Mouse (Mus musculus) forebrain, postnatal 0 days (tissue): ENCODE measurements around the gene Ccdc40. TPM values are rescaled to one million over a fixed set of nuclear protein-coding genes. Genes with fewer than 3 reads are reported as not detected.

Experiments
- ATAC-seq: fragments of 200-750 bp; cut with Nextera tagmentation; 2 replicates; pipeline ENCODE4 v1.8.0; 2017; ENCODE audit warnings: mild to moderate bottlenecking, moderate library complexity
- DNase-seq: peaks from one replicate; pipeline ENCODE4 v3.0.0-alpha.2; 2015
- H3K27ac ChIP-seq: fragments of 300-500 bp; sonication (generic); 2 replicates; pipeline ENCODE4 v1.5.1; 2014; ENCODE audit warnings: low read depth, mild to moderate bottlenecking, antibody characterized with exemption, low read length, moderate library complexity, mixed read lengths
- H3K27me3 ChIP-seq: fragments of 300-500 bp; sonication (generic); 2 replicates; pipeline ENCODE4 v1.6.1; 2014; ENCODE audit warnings: mild to moderate bottlenecking, low read length, mixed read lengths; ENCODE audit not compliant: insufficient read depth
- H3K36me3 ChIP-seq: fragments of 300-500 bp; sonication (generic); 2 replicates; pipeline ENCODE4 v1.6.1; 2014; ENCODE audit warnings: mild to moderate bottlenecking, moderate library complexity; ENCODE audit not compliant: insufficient read depth
- H3K4me1 ChIP-seq: fragments of 300-500 bp; sonication (generic); 2 replicates; pipeline ENCODE4 v1.6.1; 2014; ENCODE audit warnings: antibody characterized with exemption; ENCODE audit not compliant: insufficient read depth
- H3K4me2 ChIP-seq: fragments of 300-500 bp; sonication (generic); 2 replicates; pipeline ENCODE4 v1.6.1; 2014; ENCODE audit warnings: low read depth, mild to moderate bottlenecking, moderate library complexity
- H3K4me3 ChIP-seq: fragments of 300-500 bp; sonication (generic); 2 replicates; pipeline ENCODE4 v1.5.1; 2014; ENCODE audit warnings: low read depth, low read length, mixed read lengths
- H3K9ac ChIP-seq: fragments of 300-500 bp; sonication (generic); 2 replicates; pipeline ENCODE4 v1.6.1; 2014; ENCODE audit warnings: mild to moderate bottlenecking
- H3K9me3 ChIP-seq: fragments of 300-500 bp; sonication (generic); 2 replicates; pipeline ENCODE4 v1.6.1; 2016; ENCODE audit warnings: low read length
- CTCF ChIP-seq: sonication (generic); IDR thresholded peaks from 2 replicates; pipeline ENCODE4 v1.5.1; 2016; ENCODE audit warnings: antibody characterized with exemption, control low read depth, low read depth
- whole genome bisulfite sequencing: fragments of 180-500 bp; shearing (Covaris S2); extraction: QIAGEN DNeasy Blood & Tissue Kit; methylation state at CpG from one replicate; pipeline ENCODE4 v1.1.7; 2014; 5-methylcytosine and 5-hydroxymethylcytosine counted together
- polyA plus RNA-seq: library from polyadenylated mRNA; unstranded; fragments of >200 nt; fragmentation: Nextera tagmentation; extraction: Ambion mirVana; gene quantifications from 2 replicates; pipeline ENCODE4 v1.2.1, GENCODE M21; 2015
- total RNA-seq: library from RNA; depleted of rRNA; stranded (reverse); fragments of >200 nt; gene quantifications from 2 replicates; pipeline ENCODE4 v1.2.3, GENCODE M21; 2014; rRNA removed

The Ccdc40 gene
- total RNA-seq (10.5 and 14.6 TPM in 2 replicates), polyA plus RNA-seq (7.2 and 11.8 TPM in 2 replicates)

- no peaks in the 10 kb centered on the region for H3K27me3 ChIP-seq
- TF ChIP-seq CTCF, result no peak
- peak within 1 kb of the TSS; percentile 97 for H3K4me2 ChIP-seq
- peaks cover 32% of the 10 kb centered on the region for H3K4me1 ChIP-seq
- peak within 1 kb of the TSS; percentile 64 for H3K27ac ChIP-seq
- H3K4me3 ChIP-seq, result peak within 1 kb of the TSS; percentile 73
- H3K9ac ChIP-seq, result peak within 1 kb of the TSS; percentile 77
- 2% methylated on average over 50 of the region's 66 CpGs for WGBS
- no peaks in the 10 kb centered on the region for H3K36me3 ChIP-seq
- ATAC-seq, result peak; percentile 91
- H3K9me3 ChIP-seq, result no peaks in the 10 kb centered on the region
- DNase-seq, result peak; percentile 84
These were observed at the start of gene Ccdc40, which contains the start of gene Tbc1d16 for GRCm38 (mm10) chr11:119228091-119228781. Ccdc40 (plus strand) TSS chr11:119228572. Tbc1d16 (minus strand) TSS chr11:119228499.

DNA sequence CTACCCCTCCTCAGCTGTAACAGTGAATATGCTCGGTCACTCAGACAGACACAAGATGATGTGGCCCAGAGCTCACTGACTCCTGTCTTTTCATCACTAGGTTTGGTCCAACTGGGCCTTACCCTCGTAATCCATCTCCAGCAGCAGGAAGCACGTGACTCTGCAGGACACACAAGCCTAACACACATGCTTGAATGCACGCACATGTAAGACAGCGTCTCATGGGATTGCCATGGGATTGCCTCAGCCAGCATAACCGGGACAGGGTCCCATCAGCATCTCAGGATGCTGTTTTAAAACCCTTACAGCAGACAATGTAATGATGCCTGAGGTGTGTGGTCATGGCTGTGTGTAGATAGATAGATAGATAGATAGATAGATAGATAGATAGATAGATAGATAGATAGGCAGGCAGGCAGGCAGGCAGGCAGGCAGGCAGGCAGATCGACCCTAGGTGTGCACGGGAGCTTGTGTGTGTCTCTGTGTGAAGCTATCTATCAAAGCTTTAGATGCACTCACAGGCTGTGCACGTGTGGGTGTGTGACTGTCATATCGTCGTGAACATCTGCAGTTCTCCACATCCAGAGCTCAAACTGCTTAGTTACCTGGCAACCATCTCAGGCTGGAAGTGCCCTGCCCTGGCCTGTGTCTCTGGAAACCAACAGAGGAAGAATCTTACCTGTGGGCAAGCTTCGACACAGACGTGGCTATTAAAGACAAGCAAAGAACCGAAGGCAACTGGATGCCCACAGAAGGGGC lies 47.4 kb upstream of the Ccdc40 start:
- Histone ChIP-seq H3K9ac (no peak overlapping the region), H3K27me3 (no peaks in the 10 kb centered on the region), H3K27ac (0 out of 2 replicates have a peak overlapping the region, but pooled peaks have one; percentile 1), H3K4me2 (no peak overlapping the region), H3K4me1 (peaks cover 6% of the 10 kb centered on the region; the same call in 1 of the 2 replicates), H3K9me3 (no peaks in the 10 kb centered on the region), H3K36me3 (no peaks in the 10 kb centered on the region), H3K4me3 (no peak overlapping the region)
- DNase-seq, result no peak
- no peak for TF ChIP-seq CTCF
- peak; percentile 73 for ATAC-seq
- 77% methylated on average over 14 of the region's 14 CpGs for WGBS

DNA sequence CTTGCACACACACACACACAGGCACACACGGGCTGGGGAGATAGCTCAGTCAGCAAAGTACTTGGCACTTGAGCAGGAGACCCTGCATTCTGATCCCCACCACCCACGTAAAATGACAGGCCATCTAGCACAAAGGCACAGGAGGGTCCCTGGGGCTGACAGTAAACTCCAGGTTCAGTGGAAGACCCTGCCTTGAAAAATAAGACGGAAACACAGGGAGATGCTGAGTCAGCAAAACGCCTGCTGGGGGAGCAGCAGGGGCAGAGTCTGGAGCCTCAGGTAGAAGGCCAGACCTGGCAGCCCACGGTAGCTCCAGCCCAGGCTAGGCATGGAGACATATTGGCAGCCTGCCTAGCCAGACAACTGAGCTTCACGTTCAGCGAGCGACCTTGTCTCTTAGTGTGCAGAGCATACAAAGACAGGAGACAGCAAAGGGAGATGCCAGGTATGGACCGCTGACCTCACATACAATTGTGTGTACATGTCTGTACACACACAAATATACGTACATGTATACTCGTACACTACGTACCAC lies 46.4 kb upstream of the Ccdc40 start:
- H3K9me3 ChIP-seq, result no peaks in the 10 kb centered on the region
- no peaks in the 10 kb centered on the region for H3K27me3 ChIP-seq
- H3K27ac ChIP-seq, result no peak overlapping the region
- DNase-seq (no peak), ATAC-seq (no peak)
- H3K9ac ChIP-seq, result no peak overlapping the region
- no peak for TF ChIP-seq CTCF
- 67% methylated on average over 12 of the region's 12 CpGs for WGBS
- H3K36me3 ChIP-seq, result no peaks in the 10 kb centered on the region
- peaks cover 4% of the 10 kb centered on the region; the same call in 1 of the 2 replicates for H3K4me1 ChIP-seq
- H3K4me3 ChIP-seq, result no peak overlapping the region
- no peak overlapping the region for H3K4me2 ChIP-seq

- ATAC-seq (no peak), DNase-seq (no peak)
- no peaks in the 10 kb centered on the region for H3K36me3 ChIP-seq
- peaks cover 9% of the 10 kb centered on the region; the same call in 1 of the 2 replicates for H3K4me1 ChIP-seq
- no peak overlapping the region for H3K9ac ChIP-seq
- no peak overlapping the region for H3K4me2 ChIP-seq
- no peak overlapping the region for H3K4me3 ChIP-seq
- no peaks in the 10 kb centered on the region for H3K9me3 ChIP-seq
- H3K27me3 ChIP-seq, result no peaks in the 10 kb centered on the region
- no peak for TF ChIP-seq CTCF
- H3K27ac ChIP-seq, result no peak overlapping the region
- 67% methylated on average over 15 of the region's 15 CpGs for WGBS
These were observed 44.6 kb upstream of the Ccdc40 start for GRCm38 (mm10) chr11:119183684-119184310.

DNA sequence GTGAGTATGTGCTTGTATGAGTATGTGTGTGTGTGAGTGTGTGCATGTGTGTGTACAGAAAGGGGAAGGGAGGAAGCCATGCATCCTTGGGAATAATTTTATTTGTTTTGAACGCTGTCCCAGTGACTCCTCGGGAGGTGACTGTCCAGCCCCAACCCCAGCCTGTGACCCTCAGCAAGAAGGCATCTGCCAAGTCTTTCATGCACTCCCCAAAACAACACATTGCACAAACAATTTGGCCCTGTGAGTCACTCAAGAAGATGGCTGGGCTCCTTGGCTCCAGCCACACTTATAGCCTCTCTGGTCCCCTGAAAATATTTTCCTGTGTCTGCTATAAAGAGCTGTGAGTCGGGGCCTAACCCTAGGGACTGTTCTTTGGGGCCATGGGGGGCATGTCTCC lies 42.0 kb upstream of the Ccdc40 start:
- Histone ChIP-seq H3K9me3 (no peaks in the 10 kb centered on the region), H3K4me3 (no peak overlapping the region), H3K4me1 (peaks cover 6% of the 10 kb centered on the region; the same call in 1 of the 2 replicates), H3K27me3 (no peaks in the 10 kb centered on the region), H3K4me2 (no peak overlapping the region), H3K9ac (no peak overlapping the region), H3K36me3 (no peaks in the 10 kb centered on the region), H3K27ac (no peak overlapping the region)
- ATAC-seq (no peak), DNase-seq (no peak)
- 77% methylated on average over 3 of the region's 3 CpGs for WGBS
- no peak for TF ChIP-seq CTCF

DNA sequence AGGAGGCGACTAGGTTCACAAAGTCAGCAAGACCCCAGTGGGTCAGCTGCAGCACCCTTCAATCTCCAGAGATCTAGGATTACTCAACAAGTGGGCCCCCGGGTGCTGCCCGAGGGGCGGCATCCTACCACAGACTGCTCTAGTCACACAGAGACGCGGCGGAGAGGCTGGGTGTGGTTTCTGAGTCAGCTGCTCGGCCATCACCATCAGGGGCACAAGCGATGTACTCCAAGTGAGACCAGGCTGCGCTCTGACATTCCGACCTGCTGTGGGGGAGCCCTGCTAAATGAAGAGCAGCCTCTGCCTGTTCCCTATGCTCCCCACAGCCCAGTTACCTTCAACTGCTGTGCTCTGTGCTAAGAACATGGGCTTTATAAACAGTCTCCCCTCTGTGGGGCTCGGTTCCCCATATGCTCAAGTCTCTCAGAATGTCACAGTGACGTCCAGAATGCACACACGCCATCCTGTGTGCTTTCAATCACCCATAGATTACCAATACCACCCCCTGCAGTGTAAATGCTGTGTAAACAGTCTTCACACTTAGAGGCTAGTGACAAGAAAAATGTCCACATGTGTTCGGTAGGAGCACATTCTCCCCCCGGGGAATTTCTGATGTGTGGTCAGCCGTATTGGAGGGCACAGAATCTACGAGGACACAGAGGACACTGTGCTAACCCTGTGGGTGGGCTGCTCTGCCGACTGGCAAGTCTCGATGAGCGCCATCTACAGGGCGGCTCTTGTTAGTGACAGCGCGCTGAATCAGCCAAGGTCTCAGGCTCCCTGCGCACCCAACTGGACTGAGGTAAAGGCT lies 41.2 kb upstream of the Ccdc40 start:
- Histone ChIP-seq H3K27ac (no peak overlapping the region), H3K4me2 (no peak overlapping the region), H3K36me3 (0 out of 2 replicates have a peak, but pooled peaks cover 3% of the 10 kb centered on the region), H3K27me3 (no peaks in the 10 kb centered on the region), H3K4me1 (peaks cover 6% of the 10 kb centered on the region; the same call in 1 of the 2 replicates), H3K4me3 (no peak overlapping the region), H3K9me3 (no peaks in the 10 kb centered on the region), H3K9ac (no peak overlapping the region)
- ATAC-seq (peak; percentile 72), DNase-seq (peak; percentile 84)
- peak; percentile 82 for TF ChIP-seq CTCF
- 45% methylated on average over 25 of the region's 25 CpGs for WGBS
